Mouse (Mus musculus): ENCODE measurements around the gene Gpkow. TPM values are rescaled to one million over a fixed set of nuclear protein-coding genes. Genes with fewer than 3 reads are reported as not detected.
"Not testable (repeated sequence)": the region's sequence is repeated elsewhere in the genome, so short reads cannot be mapped to it uniquely, and the experiment has no call there.

Gpkow gene
- polyA plus RNA-seq, 1 experiment from 2014 or later, result 49.0 TPM

GRCm38 (mm10) chrX:7753627-7754026 is 56.7 kb downstream of the Gpkow start:
- WGBS, result 35% methylated on average over 3 of the region's 3 CpGs
- H3K36me3 ChIP-seq (ENCODE audit: control insufficient read depth, insufficient read depth, low read length); H3K4me3 ChIP-seq (ENCODE audit: low read depth, low read length); H3K27me3 ChIP-seq (ENCODE audit: control insufficient read depth, insufficient read depth, low read depth, low read length); H3K9me3 ChIP-seq (replicated peaks; ENCODE audit: control insufficient read depth, low read length, poor library complexity, severe bottlenecking); H3K27ac ChIP-seq (ENCODE audit: low read length); H3K4me1 ChIP-seq (ENCODE audit: control insufficient read depth, insufficient read depth, low read length); ATAC-seq; H3K4me2 ChIP-seq (ENCODE audit: low read length); H3K9ac ChIP-seq (ENCODE audit: low read depth, low read length): not testable (repeated sequence)

Other genes with a start within 250 kb of the Gpkow start
- gene Foxp3, start 123.5 kb upstream of the Gpkow start, polyA plus RNA-seq (2015; fragmentation: Nextera tagmentation; extraction: Ambion mirVana), result 0.15 TPM in 1 of 2 replicates, not detected in the other
- gene Ppp1r3f, start 122.8 kb upstream of the Gpkow start, polyA plus RNA-seq (2015; fragmentation: Nextera tagmentation; extraction: Ambion mirVana), result 7.6 and 7.8 TPM in 2 replicates
- gene Ccdc22, start 91.6 kb upstream of the Gpkow start, polyA plus RNA-seq (2015; fragmentation: Nextera tagmentation; extraction: Ambion mirVana), result 29.8 and 30.9 TPM in 2 replicates
- 0.22 and 0.49 TPM in 2 replicates for gene Cacna1f, start 90.0 kb upstream of the Gpkow start, polyA plus RNA-seq (2015; fragmentation: Nextera tagmentation; extraction: Ambion mirVana)
- gene Syp, start 58.7 kb upstream of the Gpkow start, polyA plus RNA-seq (2015; fragmentation: Nextera tagmentation; extraction: Ambion mirVana), result 197 and 246 TPM in 2 replicates
- gene Prickle3, start 39.9 kb upstream of the Gpkow start, polyA plus RNA-seq (2015; fragmentation: Nextera tagmentation; extraction: Ambion mirVana), result 1.5 and 1.9 TPM in 2 replicates
- gene Plp2, start 25.7 kb upstream of the Gpkow start, polyA plus RNA-seq (2015; fragmentation: Nextera tagmentation; extraction: Ambion mirVana), result 13.9 and 18.3 TPM in 2 replicates
- 0.10 and 0.13 TPM in 2 replicates for gene Magix, start 15.9 kb upstream of the Gpkow start, polyA plus RNA-seq (2015; fragmentation: Nextera tagmentation; extraction: Ambion mirVana)
- 29.9 and 30.8 TPM in 2 replicates for gene Wdr45, start 17.2 kb downstream of the Gpkow start, polyA plus RNA-seq (2015; fragmentation: Nextera tagmentation; extraction: Ambion mirVana)
- not detected in 2 replicates for gene Gm45208, start 25.1 kb downstream of the Gpkow start, polyA plus RNA-seq (2015; fragmentation: Nextera tagmentation; extraction: Ambion mirVana)
- 132 and 139 TPM in 2 replicates for gene Praf2, start 31.3 kb downstream of the Gpkow start, polyA plus RNA-seq (2015; fragmentation: Nextera tagmentation; extraction: Ambion mirVana)
- gene Ccdc120, start 53.8 kb downstream of the Gpkow start, polyA plus RNA-seq (2015; fragmentation: Nextera tagmentation; extraction: Ambion mirVana), result 71.6 and 76.4 TPM in 2 replicates
- 19.0 and 23.3 TPM in 2 replicates for gene Tfe3, start 65.4 kb downstream of the Gpkow start, polyA plus RNA-seq (2015; fragmentation: Nextera tagmentation; extraction: Ambion mirVana)
- 73.1 and 73.9 TPM in 2 replicates for gene Gripap1, start 92.6 kb downstream of the Gpkow start, polyA plus RNA-seq (2015; fragmentation: Nextera tagmentation; extraction: Ambion mirVana)
- 3.3 and 3.8 TPM in 2 replicates for gene Kcnd1, start 125.2 kb downstream of the Gpkow start, polyA plus RNA-seq (2015; fragmentation: Nextera tagmentation; extraction: Ambion mirVana)
- gene Otud5, start 144.2 kb downstream of the Gpkow start, polyA plus RNA-seq (2015; fragmentation: Nextera tagmentation; extraction: Ambion mirVana), result 41.8 and 42.0 TPM in 2 replicates
- gene Pim2, start 181.1 kb downstream of the Gpkow start, polyA plus RNA-seq (2015; fragmentation: Nextera tagmentation; extraction: Ambion mirVana), result 23.6 and 27.2 TPM in 2 replicates
- 44.9 and 45.2 TPM in 2 replicates for gene Slc35a2, start 186.9 kb downstream of the Gpkow start, polyA plus RNA-seq (2015; fragmentation: Nextera tagmentation; extraction: Ambion mirVana)
- gene Pqbp1, start 202.1 kb downstream of the Gpkow start, polyA plus RNA-seq (2015; fragmentation: Nextera tagmentation; extraction: Ambion mirVana), result 228 and 250 TPM in 2 replicates
- 166 and 167 TPM in 2 replicates for gene Timm17b, start 202.2 kb downstream of the Gpkow start, polyA plus RNA-seq (2015; fragmentation: Nextera tagmentation; extraction: Ambion mirVana)
- gene Gm10491, start 210.7 kb downstream of the Gpkow start, polyA plus RNA-seq (2015; fragmentation: Nextera tagmentation; extraction: Ambion mirVana), result not detected in 2 replicates
- not detected in 2 replicates for gene Gm10490, start 212.4 kb downstream of the Gpkow start, polyA plus RNA-seq (2015; fragmentation: Nextera tagmentation; extraction: Ambion mirVana)
- gene Pcsk1n, start 222.7 kb downstream of the Gpkow start, polyA plus RNA-seq (2015; fragmentation: Nextera tagmentation; extraction: Ambion mirVana), result 288 and 302 TPM in 2 replicates
- not detected in 2 replicates for gene Eras, start 231.5 kb downstream of the Gpkow start, polyA plus RNA-seq (2015; fragmentation: Nextera tagmentation; extraction: Ambion mirVana)

All from midbrain, embryonic 16.5 days (tissue).